Mouse (Mus musculus): ENCODE data around the gene Grwd1. TPM values are rescaled to one million over a fixed set of nuclear protein-coding genes. Genes with fewer than 3 reads are reported as not detected.

Gene Grwd1
- 27.8 and 30.1 TPM in 2 replicates for polyA plus RNA-seq (2015; fragmentation: Nextera tagmentation; extraction: Ambion mirVana)

DNA sequence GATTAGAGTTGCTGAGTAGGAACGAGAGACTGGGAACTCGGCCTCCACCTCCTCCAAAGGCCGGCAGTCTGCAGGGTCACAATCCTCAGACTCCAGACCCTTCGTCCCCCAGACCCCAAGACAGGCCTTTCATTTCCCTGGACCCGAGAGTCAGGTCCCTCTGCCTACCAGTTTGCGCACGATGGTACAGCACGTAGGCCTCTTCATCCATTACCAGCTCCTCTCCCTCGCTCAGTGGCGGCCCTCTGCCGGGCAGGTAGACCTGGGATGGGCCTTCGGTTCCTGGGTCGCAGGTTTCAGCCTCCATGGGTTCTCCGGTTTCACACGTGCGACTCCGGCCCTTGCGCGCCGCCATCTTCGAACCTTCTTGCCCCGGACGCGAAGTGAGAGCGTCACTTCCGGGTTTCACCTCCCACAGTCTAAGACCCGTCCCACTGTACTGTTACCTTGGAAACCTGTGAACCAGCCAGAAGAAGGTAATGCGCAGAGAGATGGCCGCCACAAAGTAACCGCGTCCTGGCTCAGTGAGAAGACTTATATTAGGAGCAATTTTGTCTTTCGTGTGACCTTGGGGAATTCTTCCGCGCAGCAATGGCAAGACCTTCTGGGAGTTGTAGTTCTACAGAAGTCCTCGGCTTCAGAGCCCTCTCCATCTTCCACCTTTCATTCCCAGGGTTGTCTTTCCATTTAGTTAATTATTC lies at the start of gene Grwd1:
Gene Grwd1 (minus strand): TSS at position 518 of the 701 bp plus-strand sequence.

DNA sequence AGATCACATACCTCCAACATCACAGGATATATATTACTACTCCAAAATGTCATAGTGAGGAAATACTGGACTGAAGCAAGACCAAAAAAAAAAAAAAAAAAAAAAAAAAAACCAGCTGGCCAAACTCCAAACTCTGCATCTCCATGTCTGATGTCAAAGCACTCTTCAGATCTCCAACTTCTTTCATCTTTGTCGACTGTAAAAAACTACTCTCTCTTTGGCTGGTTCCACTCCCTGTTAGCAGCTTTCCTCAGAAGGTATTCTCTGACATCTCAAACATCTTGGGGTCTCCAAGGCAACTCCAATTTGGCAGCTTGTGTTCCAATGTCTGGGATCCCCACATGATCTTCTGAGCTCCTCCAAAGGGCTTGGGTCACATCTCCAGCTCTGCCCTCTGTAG lies 47.5 kb upstream of the Grwd1 start, which contains the start of gene Grin2d:
Gene Grin2d (minus strand): TSS at position 101 of the 400 bp plus-strand sequence.

DNA sequence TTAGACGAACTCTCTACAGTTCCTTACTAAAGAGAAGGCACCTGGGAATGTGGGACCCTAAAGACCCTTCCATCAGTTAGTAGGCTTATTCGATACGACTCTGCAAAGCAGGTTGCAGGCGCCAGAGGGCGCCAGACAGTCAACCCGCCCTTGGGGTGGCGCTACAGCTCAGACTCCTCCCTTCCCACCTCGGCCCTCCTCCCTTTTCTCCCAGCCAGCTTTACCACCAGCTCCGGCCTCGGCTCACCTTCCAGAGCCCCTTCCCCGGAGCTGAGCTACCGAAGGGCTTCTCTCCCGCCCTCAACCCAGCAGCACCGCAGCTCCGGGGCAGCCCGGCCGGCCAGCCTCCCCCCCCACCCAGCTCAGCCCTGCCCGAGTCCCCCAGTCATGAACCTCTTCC lies 41.9 kb upstream of the Grwd1 start, which contains the start of gene Kdelr1:
Gene Kdelr1 (plus strand): TSS at position 149 of the 400 bp plus-strand sequence.

DNA sequence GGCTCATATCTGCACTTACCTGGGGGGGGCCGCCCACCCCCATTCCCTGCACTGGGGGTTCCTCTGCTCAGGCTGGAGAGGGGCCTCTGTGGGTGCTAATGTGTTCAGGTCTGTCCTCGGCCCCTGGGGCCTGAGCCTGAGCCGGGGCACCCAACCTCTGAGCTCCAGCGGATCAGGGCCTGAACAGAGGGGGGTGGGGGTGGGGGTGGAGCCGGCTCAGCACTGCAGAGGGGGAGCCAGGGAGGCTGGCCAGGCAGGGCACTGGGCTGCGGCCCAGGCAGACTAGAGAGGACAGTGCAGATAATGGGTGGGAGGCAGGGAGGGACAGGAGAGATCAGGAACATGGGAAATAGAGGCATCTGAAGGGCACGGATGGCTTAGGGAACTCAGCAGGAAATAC lies 6.1 kb downstream of the Grwd1 start, which contains the start of gene Kcnj14:
Gene Kcnj14 (minus strand): TSS at position 185 of the 400 bp plus-strand sequence.

DNA sequence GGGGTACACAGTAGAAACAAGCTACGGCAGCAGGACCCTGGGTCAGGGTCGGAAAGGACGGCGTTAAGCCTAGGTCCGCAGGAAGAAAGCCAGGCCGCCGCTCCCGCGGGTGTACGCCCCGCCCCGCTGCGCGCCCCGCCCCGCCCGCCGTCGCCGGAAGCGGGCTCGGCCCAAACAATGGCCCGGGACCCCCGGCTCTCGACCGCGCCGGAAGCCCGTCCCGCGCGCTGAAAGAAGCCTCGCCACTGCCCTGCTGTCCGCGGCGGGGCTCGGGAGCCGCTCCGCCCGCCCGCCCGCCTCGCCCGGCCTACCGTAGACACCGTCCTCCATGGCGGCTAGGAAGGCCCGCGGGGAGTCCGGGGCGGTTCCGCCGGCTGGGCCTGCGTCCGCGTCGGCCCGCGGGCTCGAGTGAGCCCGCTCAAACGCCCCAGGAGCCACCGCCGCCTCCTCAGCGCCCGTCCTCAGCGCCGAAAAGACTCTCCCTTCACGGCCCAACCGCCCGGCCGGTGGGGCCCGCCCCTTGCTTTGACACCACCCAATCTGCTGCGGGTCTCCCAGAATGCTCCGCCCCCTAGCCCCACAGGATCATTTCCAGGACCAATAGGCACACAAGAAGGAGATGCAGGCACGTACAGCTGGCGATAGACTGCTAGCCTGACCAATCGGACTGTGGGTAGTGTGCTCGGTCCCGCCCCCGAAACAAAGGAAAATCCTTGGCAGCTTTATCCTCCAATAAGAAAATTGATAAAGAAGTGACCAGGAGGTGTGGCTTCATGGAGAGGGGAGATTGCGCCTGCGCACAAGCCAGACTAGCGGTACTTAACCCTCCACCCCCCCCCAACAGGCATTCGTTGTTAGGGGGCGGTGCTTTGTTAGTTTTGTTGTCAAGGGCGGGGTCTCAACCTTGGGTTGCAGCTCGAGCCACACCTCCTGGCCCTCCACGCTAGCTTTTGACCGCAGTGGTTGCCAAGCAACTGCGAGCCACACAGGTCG lies 16.7 kb downstream of the Grwd1 start, which contains the start of gene Cyth2:
Gene Cyth2 (minus strand): TSS at position 795 of the 993 bp plus-strand sequence.

DNA sequence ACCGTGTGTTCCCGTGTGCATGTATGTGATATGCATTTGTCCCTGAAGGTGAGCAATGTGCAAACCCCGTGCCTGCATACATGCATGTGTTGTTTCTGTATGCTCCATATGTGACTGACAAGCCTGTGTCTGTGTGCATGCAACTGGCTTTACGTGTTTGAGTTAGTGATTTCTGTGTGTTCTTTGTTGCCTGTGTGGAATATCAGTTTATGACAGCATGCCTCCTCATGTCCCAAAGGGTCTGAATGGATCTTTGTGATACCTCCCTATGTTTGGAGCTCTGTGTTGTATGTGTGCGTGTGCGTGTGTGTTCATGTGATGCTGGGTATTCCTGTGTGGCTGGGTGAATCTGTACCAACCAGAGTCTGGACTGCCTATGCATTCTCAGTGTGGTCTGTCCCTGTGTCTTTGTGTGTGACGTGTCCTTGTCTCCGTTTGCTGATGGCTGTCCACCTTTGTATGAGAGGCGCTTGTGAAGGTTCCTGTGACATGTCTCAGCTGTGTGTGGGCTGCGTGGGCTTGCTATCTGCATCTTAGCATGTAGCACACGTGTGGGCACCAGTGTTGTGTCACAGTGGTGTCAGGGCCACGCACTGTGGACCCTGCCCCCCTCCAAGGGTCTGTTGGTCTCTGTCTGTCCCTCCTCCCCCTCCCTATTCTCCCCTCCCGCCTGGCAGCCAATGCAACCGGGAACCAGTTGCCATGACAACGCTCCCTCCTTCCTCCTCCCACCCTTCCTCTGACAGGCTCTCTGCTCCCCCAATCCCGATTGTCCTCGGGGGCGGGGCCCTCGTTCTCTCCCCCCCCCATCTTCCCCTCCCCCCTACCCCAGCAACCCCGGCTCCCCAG lies 46.0 kb downstream of the Grwd1 start, which contains the start of gene Sult2b1:
Gene Sult2b1 (minus strand): TSS at position 146 of the 849 bp plus-strand sequence.

DNA sequence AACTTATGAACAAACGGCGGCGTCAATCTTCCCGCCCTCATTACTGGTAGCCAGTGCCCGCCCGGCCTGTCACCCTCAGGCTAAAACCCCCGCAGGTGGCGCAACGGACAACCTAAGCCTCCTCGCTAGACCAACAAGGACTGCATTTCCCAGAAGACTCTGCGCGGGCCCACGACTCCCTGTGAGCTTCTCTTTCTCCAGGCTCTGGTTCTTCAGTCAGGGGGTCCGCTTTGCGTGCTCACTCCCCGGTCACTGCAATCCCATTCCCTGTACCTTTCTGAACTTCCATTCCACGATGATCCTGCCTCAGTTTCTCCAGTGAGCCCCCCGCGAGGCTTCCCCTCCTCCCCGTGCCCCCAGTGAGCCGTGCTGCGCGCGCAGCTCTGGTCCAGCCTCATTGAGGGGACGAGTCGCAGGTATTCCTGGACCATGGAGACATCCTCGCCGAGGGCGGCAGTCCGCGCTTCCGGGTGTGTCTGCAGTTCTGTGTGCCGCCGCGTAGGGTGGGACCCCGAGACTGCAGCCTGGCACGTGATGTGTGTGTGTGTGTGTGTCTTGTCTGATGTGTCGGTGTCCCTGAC lies 47.1 kb downstream of the Grwd1 start, which contains the start of gene Lmtk3:
Gene Lmtk3 (plus strand): TSS at position 228 of the 581 bp plus-strand sequence.

Other genes starting within 250 kb of the Grwd1 start
- 0.17 and 0.23 TPM in 2 replicates for gene Fgf21, start 215.5 kb downstream of the Grwd1 start, polyA plus RNA-seq (2015; fragmentation: Nextera tagmentation; extraction: Ambion mirVana)
- not detected in 2 replicates for gene Fut1, start 213.7 kb downstream of the Grwd1 start, polyA plus RNA-seq (2015; fragmentation: Nextera tagmentation; extraction: Ambion mirVana)
- 0.17 TPM in 1 of 2 replicates, not detected in the other for gene Izumo1, start 209.1 kb downstream of the Grwd1 start, polyA plus RNA-seq (2015; fragmentation: Nextera tagmentation; extraction: Ambion mirVana)
- gene Rasip1, start 203.5 kb downstream of the Grwd1 start, polyA plus RNA-seq (2015; fragmentation: Nextera tagmentation; extraction: Ambion mirVana): 3.9 and 4.1 TPM in 2 replicates
- 4.6 and 5.5 TPM in 2 replicates for gene Mamstr, start 191.0 kb downstream of the Grwd1 start, polyA plus RNA-seq (2015; fragmentation: Nextera tagmentation; extraction: Ambion mirVana)
- 2.7 and 2.9 TPM in 2 replicates for gene Fut2, start 164.6 kb downstream of the Grwd1 start, polyA plus RNA-seq (2015; fragmentation: Nextera tagmentation; extraction: Ambion mirVana)
- not detected in 2 replicates for gene Ntn5, start 146.9 kb downstream of the Grwd1 start, polyA plus RNA-seq (2015; fragmentation: Nextera tagmentation; extraction: Ambion mirVana)
- 0.10 TPM in 1 of 2 replicates, not detected in the other for gene Sec1, start 136.5 kb downstream of the Grwd1 start, polyA plus RNA-seq (2015; fragmentation: Nextera tagmentation; extraction: Ambion mirVana)
- gene Car11, start 131.1 kb downstream of the Grwd1 start, polyA plus RNA-seq (2015; fragmentation: Nextera tagmentation; extraction: Ambion mirVana): 3.4 and 4.0 TPM in 2 replicates
- gene Dbp, start 125.9 kb downstream of the Grwd1 start, polyA plus RNA-seq (2015; fragmentation: Nextera tagmentation; extraction: Ambion mirVana): 4.3 and 5.1 TPM in 2 replicates
- 683 and 783 TPM in 2 replicates for gene Rpl18, start 115.5 kb downstream of the Grwd1 start, polyA plus RNA-seq (2015; fragmentation: Nextera tagmentation; extraction: Ambion mirVana)
- 15.2 and 16.7 TPM in 2 replicates for gene Sphk2, start 112.9 kb downstream of the Grwd1 start, polyA plus RNA-seq (2015; fragmentation: Nextera tagmentation; extraction: Ambion mirVana)
- 0.64 and 0.82 TPM in 2 replicates for gene Fam83e, start 109.7 kb downstream of the Grwd1 start, polyA plus RNA-seq (2015; fragmentation: Nextera tagmentation; extraction: Ambion mirVana)
- gene Spaca4, start 105.1 kb downstream of the Grwd1 start, polyA plus RNA-seq (2015; fragmentation: Nextera tagmentation; extraction: Ambion mirVana): not detected in 2 replicates
- 0.10 and 0.21 TPM in 2 replicates for gene Lmtk3, start 47.2 kb downstream of the Grwd1 start, polyA plus RNA-seq (2015; fragmentation: Nextera tagmentation; extraction: Ambion mirVana)
- 0.40 and 0.69 TPM in 2 replicates for gene Sult2b1, start 46.3 kb downstream of the Grwd1 start, polyA plus RNA-seq (2015; fragmentation: Nextera tagmentation; extraction: Ambion mirVana)
- gene Cyth2, start 16.4 kb downstream of the Grwd1 start, polyA plus RNA-seq (2015; fragmentation: Nextera tagmentation; extraction: Ambion mirVana): 49.2 and 49.5 TPM in 2 replicates
- 0.16 and 0.28 TPM in 2 replicates for gene Kcnj14, start 6.2 kb downstream of the Grwd1 start, polyA plus RNA-seq (2015; fragmentation: Nextera tagmentation; extraction: Ambion mirVana)
- gene Kdelr1, start 41.8 kb upstream of the Grwd1 start, polyA plus RNA-seq (2015; fragmentation: Nextera tagmentation; extraction: Ambion mirVana): 59.9 and 61.7 TPM in 2 replicates
- gene Grin2d, start 47.4 kb upstream of the Grwd1 start, polyA plus RNA-seq (2015; fragmentation: Nextera tagmentation; extraction: Ambion mirVana): 0.65 and 0.74 TPM in 2 replicates
- 0.39 and 0.41 TPM in 2 replicates for gene Syngr4, start 65.8 kb upstream of the Grwd1 start, polyA plus RNA-seq (2015; fragmentation: Nextera tagmentation; extraction: Ambion mirVana)
- gene Tmem143, start 66.0 kb upstream of the Grwd1 start, polyA plus RNA-seq (2015; fragmentation: Nextera tagmentation; extraction: Ambion mirVana): 3.6 and 4.0 TPM in 2 replicates
- 311 and 437 TPM in 2 replicates for gene Emp3, start 90.5 kb upstream of the Grwd1 start, polyA plus RNA-seq (2015; fragmentation: Nextera tagmentation; extraction: Ambion mirVana)
- 1.4 and 1.5 TPM in 2 replicates for gene Ccdc114, start 93.1 kb upstream of the Grwd1 start, polyA plus RNA-seq (2015; fragmentation: Nextera tagmentation; extraction: Ambion mirVana)
- not detected in 2 replicates for gene Abcc6, start 199.4 kb upstream of the Grwd1 start, polyA plus RNA-seq (2015; fragmentation: Nextera tagmentation; extraction: Ambion mirVana)
- gene Nomo1, start 202.8 kb upstream of the Grwd1 start, polyA plus RNA-seq (2015; fragmentation: Nextera tagmentation; extraction: Ambion mirVana): 20.3 and 20.5 TPM in 2 replicates

Measured in urinary bladder, postnatal 0 days (tissue).